Mouse (Mus musculus): ENCODE measurements at regions not wholly inside any gene's neighbourhood (a gene's known extent, or its start where the extent isn't known, plus 50 kb on each side); places are given as distances from the start of the nearest gene placed in this dataset.

DNA sequence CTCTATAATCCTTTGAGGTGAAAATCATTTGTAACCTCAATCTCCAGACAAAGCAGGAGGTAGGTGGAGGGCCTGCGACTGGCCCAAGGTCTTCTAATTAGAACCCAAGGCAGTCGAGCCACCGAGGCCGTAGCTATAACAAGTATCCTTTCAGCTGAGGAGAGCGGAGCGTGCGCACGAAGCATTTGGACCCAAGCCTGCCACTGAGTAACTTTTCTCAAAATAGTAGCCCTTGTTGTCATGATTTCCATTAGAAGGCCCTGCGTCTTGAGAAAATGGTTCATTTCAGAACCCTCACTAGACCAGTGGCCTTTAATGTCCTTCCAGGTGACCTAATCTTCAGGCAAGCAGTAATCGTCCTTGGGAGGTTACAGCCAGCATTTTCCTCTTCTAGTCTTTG is 90.6 kb downstream of the H2al1j start:
- H3K4me3 ChIP-seq (ENCODE audit: low read depth, low read length) = no peak overlapping the region
- WGBS (ENCODE audit: insufficient replicate concordance) = 71% methylated on average over 10 of the region's 10 CpGs
- no peak overlapping the region for H3K4me2 ChIP-seq
- no peak for ATAC-seq (replicated peaks; ENCODE audit: insufficient number of reproducible peaks, low FRiP score, low TSS enrichment)
- H3K27me3 ChIP-seq (ENCODE audit: control insufficient read depth, insufficient read depth, low read length) = peaks cover 6% of the 10 kb centered on the region; the same call in 1 of the 2 replicates
- no peaks in the 10 kb centered on the region for H3K9me3 ChIP-seq (replicated peaks; ENCODE audit: control insufficient read depth, low read length)
- H3K36me3 ChIP-seq (ENCODE audit: control insufficient read depth, insufficient read depth, low read length) = no peaks in the 10 kb centered on the region
- no peak overlapping the region for H3K9ac ChIP-seq (ENCODE audit: low read depth, low read length)
- H3K4me1 ChIP-seq (ENCODE audit: control insufficient read depth, insufficient read depth, low read length) = no peaks in the 10 kb centered on the region
- H3K27ac ChIP-seq (ENCODE audit: low read depth, low read length) = peak overlapping the region; percentile 41; the same call in 1 of the 2 replicates

DNA sequence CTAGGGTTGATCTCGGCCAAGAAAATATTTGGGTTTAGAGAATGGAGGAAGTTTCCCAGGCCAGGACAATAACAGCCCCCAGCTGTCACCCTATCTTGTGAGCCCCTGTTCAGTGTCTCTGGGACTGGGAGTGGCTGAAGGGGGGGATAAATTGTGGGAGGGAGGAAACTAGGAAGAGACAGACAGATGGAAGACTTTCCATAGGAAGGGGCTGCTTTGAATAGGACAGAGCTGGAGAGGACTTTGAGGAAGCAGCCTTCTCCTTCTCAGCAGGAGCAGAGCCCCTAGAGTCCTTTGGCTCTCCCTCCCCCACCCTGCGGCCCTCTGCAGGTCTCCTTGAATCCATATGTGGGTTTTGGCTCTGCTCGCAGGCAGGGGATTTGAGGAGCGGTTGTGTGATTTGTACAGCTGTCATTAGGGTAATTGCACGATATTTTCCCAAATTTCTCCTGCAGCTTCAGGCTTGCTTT is 91.6 kb downstream of the H2al1j start:
- Histone ChIP-seq H3K4me1 (ENCODE audit: control insufficient read depth, insufficient read depth, low read length) (no peaks in the 10 kb centered on the region), H3K9me3 (replicated peaks; ENCODE audit: control insufficient read depth, low read length) (no peaks in the 10 kb centered on the region), H3K9ac (ENCODE audit: low read depth, low read length) (no peak overlapping the region), H3K27ac (ENCODE audit: low read depth, low read length) (no peak overlapping the region), H3K27me3 (ENCODE audit: control insufficient read depth, insufficient read depth, low read length) (peaks cover 8% of the 10 kb centered on the region; the same call in 1 of the 2 replicates), H3K36me3 (ENCODE audit: control insufficient read depth, insufficient read depth, low read length) (no peaks in the 10 kb centered on the region), H3K4me2 (no peak overlapping the region), H3K4me3 (ENCODE audit: low read depth, low read length) (no peak overlapping the region)
- ATAC-seq (replicated peaks; ENCODE audit: insufficient number of reproducible peaks, low FRiP score, low TSS enrichment) = peak; percentile 56; the same call in 1 of the 2 replicates
- 39% methylated on average over 5 of the region's 5 CpGs for WGBS (ENCODE audit: insufficient replicate concordance)

DNA sequence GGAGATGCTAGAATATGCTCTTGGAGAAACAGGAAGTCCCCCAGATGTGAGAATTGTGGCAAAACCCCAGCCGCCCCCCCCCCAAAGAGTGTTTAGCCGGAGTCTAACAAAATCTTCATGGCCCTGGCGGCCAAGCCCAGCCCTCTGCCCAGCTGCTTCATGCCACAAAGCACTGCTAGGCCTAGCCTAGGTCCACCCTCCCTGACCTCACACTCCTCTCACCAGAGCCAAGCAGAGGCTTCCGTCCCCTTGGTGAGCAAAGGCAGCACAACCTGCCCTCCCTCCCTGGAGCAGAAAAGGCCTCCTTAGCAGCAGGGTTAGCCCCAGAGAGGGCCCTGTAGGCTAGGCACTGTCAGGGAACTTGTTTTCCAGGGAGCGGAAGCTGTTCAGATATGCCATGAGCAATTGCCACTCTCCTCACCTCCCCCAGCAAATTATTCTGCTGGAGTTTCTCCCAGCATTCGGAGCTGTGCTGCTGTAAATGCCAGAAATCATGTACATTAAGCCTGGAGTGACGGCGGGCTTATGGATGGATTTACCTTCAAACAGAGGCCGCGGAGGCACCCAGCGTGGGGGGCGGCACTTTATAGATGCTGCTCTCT is 104.9 kb downstream of the H2al1j start:
- H3K4me2 ChIP-seq = no peak overlapping the region
- ATAC-seq (replicated peaks; ENCODE audit: insufficient number of reproducible peaks, low FRiP score, low TSS enrichment) = no peak
- peaks cover 20% of the 10 kb centered on the region; the same call in 1 of the 2 replicates for H3K27me3 ChIP-seq (ENCODE audit: control insufficient read depth, insufficient read depth, low read length)
- 79% methylated on average over 12 of the region's 12 CpGs for WGBS (ENCODE audit: insufficient replicate concordance)
- H3K9me3 ChIP-seq (replicated peaks; ENCODE audit: control insufficient read depth, low read length) = no peaks in the 10 kb centered on the region
- H3K36me3 ChIP-seq (ENCODE audit: control insufficient read depth, insufficient read depth, low read length) = no peaks in the 10 kb centered on the region
- peaks cover 7% of the 10 kb centered on the region; the same call in 1 of the 2 replicates for H3K4me1 ChIP-seq (ENCODE audit: control insufficient read depth, insufficient read depth, low read length)
- H3K9ac ChIP-seq (ENCODE audit: low read depth, low read length) = no peak overlapping the region
- no peak overlapping the region for H3K27ac ChIP-seq (ENCODE audit: low read depth, low read length)
- H3K4me3 ChIP-seq (ENCODE audit: low read depth, low read length) = no peak overlapping the region

DNA sequence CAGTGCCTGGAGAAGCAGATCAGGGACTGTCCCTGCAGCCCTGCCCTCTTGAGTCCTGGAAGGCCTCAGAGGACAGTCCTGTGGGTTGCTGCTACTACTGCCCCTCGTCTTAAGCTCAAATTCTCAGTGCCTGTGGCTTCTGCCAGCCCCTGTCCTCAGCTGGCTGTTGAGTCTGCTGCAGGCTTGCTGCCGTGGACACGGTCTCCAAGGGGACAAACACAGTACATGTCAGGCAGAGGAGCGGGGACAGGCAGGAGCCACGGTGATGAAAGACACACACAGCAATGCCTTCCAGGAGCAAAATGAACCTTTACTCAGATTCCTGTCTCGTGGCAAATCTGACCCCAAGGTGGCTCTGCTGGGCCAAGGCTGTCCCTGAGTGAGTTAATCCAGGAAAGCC is 107.7 kb downstream of the H2al1j start:
- Histone ChIP-seq H3K27ac (ENCODE audit: low read depth, low read length) (no peak overlapping the region), H3K36me3 (ENCODE audit: control insufficient read depth, insufficient read depth, low read length) (no peaks in the 10 kb centered on the region), H3K4me3 (ENCODE audit: low read depth, low read length) (no peak overlapping the region), H3K9ac (ENCODE audit: low read depth, low read length) (no peak overlapping the region), H3K4me1 (ENCODE audit: control insufficient read depth, insufficient read depth, low read length) (peaks cover 7% of the 10 kb centered on the region; the same call in 1 of the 2 replicates), H3K27me3 (ENCODE audit: control insufficient read depth, insufficient read depth, low read length) (peaks cover 20% of the 10 kb centered on the region; the same call in 1 of the 2 replicates), H3K4me2 (no peak overlapping the region), H3K9me3 (replicated peaks; ENCODE audit: control insufficient read depth, low read length) (no peaks in the 10 kb centered on the region)
- ATAC-seq (replicated peaks; ENCODE audit: insufficient number of reproducible peaks, low FRiP score, low TSS enrichment) = no peak
- 38% methylated on average over 6 of the region's 6 CpGs for WGBS (ENCODE audit: insufficient replicate concordance)

DNA sequence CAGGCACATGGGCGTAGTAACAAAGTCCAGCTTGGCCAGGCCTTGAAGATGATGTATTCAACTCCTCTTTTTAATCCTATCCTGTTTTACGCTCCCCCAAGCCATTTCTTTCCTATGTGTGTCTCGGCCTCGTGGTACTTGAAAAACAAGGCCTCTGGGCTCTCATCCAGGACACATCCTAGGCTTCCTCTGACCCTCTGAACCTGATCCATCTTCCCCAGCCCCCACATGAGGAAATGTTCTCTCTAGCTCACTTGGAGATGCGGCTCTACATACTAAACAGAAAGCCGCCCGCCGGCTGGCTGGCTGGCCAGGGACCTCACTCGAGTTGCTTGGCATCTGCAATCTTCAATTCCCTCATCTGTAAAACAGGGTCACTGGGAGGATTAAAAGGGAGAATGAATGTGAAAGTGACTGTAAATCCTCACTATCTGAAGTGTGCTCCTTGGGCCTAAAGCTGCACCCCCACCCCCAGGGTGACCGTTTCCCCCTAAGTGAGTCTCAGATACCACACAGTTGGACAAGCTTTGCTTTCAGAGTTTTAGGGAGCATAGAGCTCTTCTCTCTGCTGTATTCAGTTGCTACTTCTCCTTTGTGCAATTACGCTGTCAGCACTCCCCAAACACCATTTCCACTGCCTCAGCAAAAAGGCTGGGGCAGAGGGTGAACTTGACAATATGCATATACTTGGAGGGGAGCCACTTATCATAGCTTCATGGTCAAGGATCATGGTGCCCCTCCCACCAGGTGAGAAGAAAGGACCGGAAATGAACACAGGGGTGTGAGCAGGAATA is 109.7 kb downstream of the H2al1j start:
- peaks cover 20% of the 10 kb centered on the region; the same call in 1 of the 2 replicates for H3K27me3 ChIP-seq (ENCODE audit: control insufficient read depth, insufficient read depth, low read length)
- H3K4me2 ChIP-seq = peak overlapping the region; percentile 19; the same call in 1 of the 2 replicates

DNA sequence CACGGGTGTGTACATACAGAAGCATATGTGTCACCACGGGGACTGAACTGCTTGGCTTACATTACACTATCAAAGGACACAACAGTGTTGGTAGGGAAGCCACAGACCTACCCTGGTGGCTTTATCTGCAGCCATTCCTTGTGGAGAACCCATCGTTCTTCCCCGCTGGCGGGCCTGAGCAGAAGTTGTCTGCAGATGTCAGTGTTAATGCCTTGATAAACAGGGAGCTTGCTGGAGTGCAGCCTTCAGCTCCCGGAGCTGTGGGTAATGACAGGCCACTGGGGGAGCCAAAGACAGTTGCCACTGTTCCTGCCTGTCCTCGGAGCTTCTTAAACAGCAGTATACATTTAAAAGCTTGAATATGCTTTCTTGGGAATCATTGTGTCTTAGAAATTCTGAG is 115.9 kb downstream of the H2al1j start:
- ATAC-seq (replicated peaks; ENCODE audit: insufficient number of reproducible peaks, low FRiP score, low TSS enrichment) = no peak
- H3K27ac ChIP-seq (ENCODE audit: low read depth, low read length) = no peak overlapping the region

More for the DNA sequence above, 109.7 kb downstream of the H2al1j start:
- no peak for ATAC-seq (replicated peaks; ENCODE audit: insufficient number of reproducible peaks, low FRiP score, low TSS enrichment)
- no peak overlapping the region for H3K27ac ChIP-seq (ENCODE audit: low read depth, low read length)
- no peak overlapping the region for H3K9ac ChIP-seq (ENCODE audit: low read depth, low read length)
- H3K4me3 ChIP-seq (ENCODE audit: low read depth, low read length) = no peak overlapping the region
- H3K9me3 ChIP-seq (replicated peaks; ENCODE audit: control insufficient read depth, low read length) = no peaks in the 10 kb centered on the region
- WGBS (ENCODE audit: insufficient replicate concordance) = 47% methylated on average over 12 of the region's 12 CpGs
- H3K36me3 ChIP-seq (ENCODE audit: control insufficient read depth, insufficient read depth, low read length) = no peaks in the 10 kb centered on the region
- peaks cover 7% of the 10 kb centered on the region; the same call in 1 of the 2 replicates for H3K4me1 ChIP-seq (ENCODE audit: control insufficient read depth, insufficient read depth, low read length)

DNA sequence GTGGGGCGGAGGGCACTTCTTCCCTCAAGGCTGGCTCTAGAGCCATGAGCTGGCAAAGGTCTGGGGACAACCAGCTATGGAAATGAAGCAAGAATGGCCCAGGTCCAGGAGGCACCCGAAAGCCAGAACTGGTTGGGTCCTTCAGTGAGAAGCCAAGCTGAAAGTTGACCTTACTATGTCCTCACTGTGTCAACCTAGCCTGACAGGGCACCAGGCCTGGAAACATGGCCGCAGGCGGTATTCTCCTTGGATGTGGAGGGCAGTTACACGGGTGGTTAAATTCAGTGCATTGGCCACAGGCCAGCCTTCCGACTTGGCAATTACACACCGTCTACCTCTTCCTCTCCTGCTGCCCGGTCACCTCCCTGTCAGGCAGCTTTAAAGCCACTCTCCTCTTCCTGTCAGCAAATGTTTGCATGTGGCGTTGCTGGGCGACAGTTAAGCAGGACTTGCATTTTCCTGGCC is 116.7 kb downstream of the H2al1j start:
- Histone ChIP-seq H3K4me3 (ENCODE audit: low read depth, low read length) (no peak overlapping the region), H3K4me1 (ENCODE audit: control insufficient read depth, insufficient read depth, low read length) (no peaks in the 10 kb centered on the region), H3K4me2 (no peak overlapping the region), H3K9ac (ENCODE audit: low read depth, low read length) (no peak overlapping the region), H3K36me3 (ENCODE audit: control insufficient read depth, insufficient read depth, low read length) (no peaks in the 10 kb centered on the region), H3K27ac (ENCODE audit: low read depth, low read length) (no peak overlapping the region), H3K9me3 (replicated peaks; ENCODE audit: control insufficient read depth, low read length) (no peaks in the 10 kb centered on the region), H3K27me3 (ENCODE audit: control insufficient read depth, insufficient read depth, low read length) (0 out of 2 replicates have a peak, but pooled peaks cover 5% of the 10 kb centered on the region)
- WGBS (ENCODE audit: insufficient replicate concordance) = 53% methylated on average over 10 of the region's 10 CpGs
- no peak for ATAC-seq (replicated peaks; ENCODE audit: insufficient number of reproducible peaks, low FRiP score, low TSS enrichment)

More for the DNA sequence above, 115.9 kb downstream of the H2al1j start:
- WGBS (ENCODE audit: insufficient replicate concordance) = 27% methylated on average over 7 of the region's 7 CpGs
- Histone ChIP-seq H3K4me1 (ENCODE audit: control insufficient read depth, insufficient read depth, low read length) (no peaks in the 10 kb centered on the region), H3K36me3 (ENCODE audit: control insufficient read depth, insufficient read depth, low read length) (no peaks in the 10 kb centered on the region), H3K9ac (ENCODE audit: low read depth, low read length) (no peak overlapping the region), H3K9me3 (replicated peaks; ENCODE audit: control insufficient read depth, low read length) (no peaks in the 10 kb centered on the region), H3K4me3 (ENCODE audit: low read depth, low read length) (no peak overlapping the region), H3K27me3 (ENCODE audit: control insufficient read depth, insufficient read depth, low read length) (0 out of 2 replicates have a peak, but pooled peaks cover 5% of the 10 kb centered on the region), H3K4me2 (no peak overlapping the region)

DNA sequence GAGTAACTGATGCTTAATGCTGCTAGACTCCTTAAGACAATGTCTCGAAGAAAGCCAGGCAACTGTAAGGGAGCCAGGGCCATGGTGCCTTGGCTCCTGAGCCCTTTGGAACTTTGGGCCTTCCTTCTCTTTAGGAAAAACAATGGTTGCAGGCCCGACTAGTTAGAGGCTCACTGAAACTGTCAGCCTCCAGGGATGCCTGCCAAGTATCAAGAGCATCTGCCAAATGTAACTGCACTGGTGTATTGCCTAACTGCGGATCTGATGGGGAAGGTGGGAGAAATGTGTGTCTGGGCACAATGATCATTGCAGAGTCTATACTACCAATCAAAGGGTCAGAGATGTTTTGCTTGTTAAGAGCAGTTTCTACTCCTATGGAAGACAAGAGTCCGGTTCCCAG is 121.1 kb downstream of the H2al1j start:
- H3K4me1 ChIP-seq (ENCODE audit: control insufficient read depth, insufficient read depth, low read length) = no peaks in the 10 kb centered on the region
- WGBS (ENCODE audit: insufficient replicate concordance) = 75% methylated on average over 4 of the region's 4 CpGs
- no peaks in the 10 kb centered on the region for H3K9me3 ChIP-seq (replicated peaks; ENCODE audit: control insufficient read depth, low read length)
- H3K4me3 ChIP-seq (ENCODE audit: low read depth, low read length) = no peak overlapping the region
- H3K36me3 ChIP-seq (ENCODE audit: control insufficient read depth, insufficient read depth, low read length) = no peaks in the 10 kb centered on the region
- no peak overlapping the region for H3K9ac ChIP-seq (ENCODE audit: low read depth, low read length)
- no peak overlapping the region for H3K4me2 ChIP-seq
- 0 out of 2 replicates have a peak, but pooled peaks cover 2% of the 10 kb centered on the region for H3K27me3 ChIP-seq (ENCODE audit: control insufficient read depth, insufficient read depth, low read length)
- no peak for ATAC-seq (replicated peaks; ENCODE audit: insufficient number of reproducible peaks, low FRiP score, low TSS enrichment)
- no peak overlapping the region for H3K27ac ChIP-seq (ENCODE audit: low read depth, low read length)
